Mouse (Mus musculus) bone marrow macrophage, adult 2 months (primary cell): ENCODE data around the gene Drc3.

Source experiments
- CTCF ChIP-seq: IDR thresholded peaks from 2 replicates; pipeline ENCODE4 v1.5.1; 2012; ENCODE audit warnings: low read depth, mild to moderate bottlenecking, low read length, moderate library complexity
- POLR2A ChIP-seq: IDR thresholded peaks from 2 replicates; pipeline ENCODE4 v1.6.1; 2012; ENCODE audit warnings: mild to moderate bottlenecking, low read depth, low read length, borderline replicate concordance

DNA sequence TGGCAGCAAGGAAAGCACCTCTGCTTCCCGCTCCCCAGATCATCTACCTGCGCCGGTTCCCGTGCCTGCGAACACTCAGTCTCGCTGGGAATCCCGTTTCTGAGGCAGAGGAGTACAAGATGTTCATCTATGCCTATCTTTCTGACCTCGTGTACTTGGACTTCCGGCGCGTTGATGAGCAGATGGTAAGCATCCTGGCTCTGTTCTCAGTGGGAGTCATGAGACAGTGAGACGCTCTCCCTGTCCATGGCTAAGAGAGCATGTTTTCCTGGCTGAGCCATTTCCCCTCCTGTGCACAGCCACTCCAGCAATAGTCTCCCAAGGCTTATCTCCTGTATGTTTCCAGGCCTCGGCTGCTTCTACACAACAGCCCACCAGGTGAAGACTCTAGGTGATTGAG, 17.3 kb downstream of the Drc3 start:
- TF ChIP-seq CTCF, result no peak
- TF ChIP-seq POLR2A, result no peak
